Mouse (Mus musculus): ENCODE results near the gene Ntrk2.

GRCm38 (mm10) chr13:58946589-58946988, 140.2 kb downstream of the Ntrk2 start:
- TF ChIP-seq CTCF (IDR thresholded peaks at IDR 0.05; ENCODE audit: low read depth, low read length): no peak
- no peak for TF ChIP-seq POLR2AphosphoS5 (IDR thresholded peaks at IDR 0.05; ENCODE audit: insufficient replicate concordance, low read depth, low read length)
- no peak for TF ChIP-seq GATA1 (IDR thresholded peaks at IDR 0.05; ENCODE audit: borderline replicate concordance, low read length)
- no peak for TF ChIP-seq TAL1 (conservative IDR thresholded peaks at IDR 0.05; ENCODE audit: low read depth, low read length)
